Mouse (Mus musculus) heart, embryonic 16.5 days (tissue): ENCODE measurements around the gene Ust. TPM values are rescaled to one million over a fixed set of nuclear protein-coding genes. Genes with fewer than 3 reads are reported as not detected.

ENCODE experiments used
- ATAC-seq: fragments of 200-750 bp; cut with Nextera tagmentation; replicated peaks from 2 replicates; pipeline ENCODE4 v1.8.0; 2017; ENCODE audit warnings: moderate number of reproducible peaks; ENCODE audit not compliant: insufficient read depth, low FRiP score; ENCODE audit errors: extremely low read depth
- H3K27ac ChIP-seq: fragments of 300-500 bp; sonication (generic); 2 replicates; pipeline ENCODE4 v1.5.1; 2014; ENCODE audit warnings: mild to moderate bottlenecking, low read length, control low read depth, moderate library complexity
- H3K27me3 ChIP-seq: fragments of 300-500 bp; sonication (generic); 2 replicates; pipeline ENCODE4 v1.6.1; 2014; ENCODE audit warnings: low read length, mixed read lengths; ENCODE audit not compliant: control insufficient read depth, insufficient read depth
- H3K36me3 ChIP-seq: fragments of 300-500 bp; sonication (generic); 2 replicates; pipeline ENCODE4 v1.6.1; 2014; ENCODE audit not compliant: control insufficient read depth, insufficient read depth
- H3K4me1 ChIP-seq: fragments of 300-500 bp; sonication (generic); 2 replicates; pipeline ENCODE4 v1.6.1; 2014; ENCODE audit warnings: low read length, mixed read lengths; ENCODE audit not compliant: control insufficient read depth, insufficient read depth
- H3K4me2 ChIP-seq: fragments of 300-500 bp; sonication (generic); 2 replicates; pipeline ENCODE4 v1.6.1; 2014; ENCODE audit warnings: low read depth, mild to moderate bottlenecking, control low read depth, low read length
- H3K4me3 ChIP-seq: fragments of 300-500 bp; sonication (generic); 2 replicates; pipeline ENCODE4 v1.5.1; 2014; ENCODE audit warnings: mild to moderate bottlenecking, control low read depth, low read length
- H3K9ac ChIP-seq: fragments of 300-500 bp; sonication (generic); 2 replicates; pipeline ENCODE4 v1.6.1; 2014; ENCODE audit warnings: low read length, control low read depth
- H3K9me3 ChIP-seq: fragments of 300-500 bp; sonication (generic); replicated peaks from 2 replicates; pipeline ENCODE4 v1.6.1; 2016; ENCODE audit warnings: low read length; ENCODE audit not compliant: control insufficient read depth
- WGBS: fragments of 180-500 bp; shearing (Covaris S2); extraction: QIAGEN DNeasy Blood & Tissue Kit; methylation state at CpG from one replicate; pipeline ENCODE4 v1.1.7; 2014; 5-methylcytosine and 5-hydroxymethylcytosine counted together
- polyA plus RNA-seq: library from polyadenylated mRNA; unstranded; fragments of >200 nt; fragmentation: Nextera tagmentation; extraction: Ambion mirVana; gene quantifications from 2 replicates; pipeline ENCODE4 v1.2.1, GENCODE M21; 2015

The Ust gene
- polyA plus RNA-seq, 1 experiment from 2014 or later: 2.1 TPM

- Histone ChIP-seq H3K27me3 (no peaks in the 10 kb centered on the region), H3K27ac (no peak overlapping the region), H3K4me2 (no peak overlapping the region), H3K9ac (no peak overlapping the region), H3K4me1 (peaks cover 3% of the 10 kb centered on the region; the same call in 1 of the 2 replicates), H3K36me3 (no peaks in the 10 kb centered on the region), H3K9me3 (no peaks in the 10 kb centered on the region), H3K4me3 (no peak overlapping the region)
- peak; percentile 45; the same call in 1 of the 2 replicates for ATAC-seq
- 10% methylated on average over 6 of the region's 6 CpGs for WGBS
These were observed 231.3 kb downstream of the Ust start for GRCm38 (mm10) chr10:8287350-8287791.

GRCm38 (mm10) chr10:8283991-8284390, 234.6 kb downstream of the Ust start:
- H3K27me3 ChIP-seq: no peaks in the 10 kb centered on the region
- WGBS: 79% methylated on average over 3 of the region's 3 CpGs
- no peak for ATAC-seq

GRCm38 (mm10) chr10:8277094-8277493, 241.5 kb downstream of the Ust start:
- H3K27me3 ChIP-seq: no peaks in the 10 kb centered on the region
- no peak overlapping the region for H3K4me3 ChIP-seq
- no peak for ATAC-seq
- no peak overlapping the region for H3K27ac ChIP-seq
- no peak overlapping the region for H3K9ac ChIP-seq
- H3K36me3 ChIP-seq: no peaks in the 10 kb centered on the region
- H3K4me2 ChIP-seq: no peak overlapping the region
- 69% methylated on average over 5 of the region's 5 CpGs for WGBS
- H3K4me1 ChIP-seq: no peaks in the 10 kb centered on the region
- H3K9me3 ChIP-seq: no peaks in the 10 kb centered on the region

More at GRCm38 (mm10) chr10:8283991-8284390, 234.6 kb downstream of the Ust start:
- H3K4me1 ChIP-seq: peaks cover 3% of the 10 kb centered on the region; the same call in 1 of the 2 replicates
- H3K4me3 ChIP-seq: no peak overlapping the region
- H3K36me3 ChIP-seq: no peaks in the 10 kb centered on the region
- H3K4me2 ChIP-seq: no peak overlapping the region
- H3K9me3 ChIP-seq: no peaks in the 10 kb centered on the region
- no peak overlapping the region for H3K27ac ChIP-seq
- no peak overlapping the region for H3K9ac ChIP-seq

- Histone ChIP-seq H3K4me1 (no peaks in the 10 kb centered on the region), H3K36me3 (no peaks in the 10 kb centered on the region), H3K9me3 (no peaks in the 10 kb centered on the region), H3K27ac (no peak overlapping the region), H3K4me3 (no peak overlapping the region), H3K4me2 (no peak overlapping the region), H3K9ac (no peak overlapping the region), H3K27me3 (no peaks in the 10 kb centered on the region)
- no peak for ATAC-seq
- WGBS: 85% methylated on average over 4 of the region's 4 CpGs
These were observed 248.9 kb downstream of the Ust start for GRCm38 (mm10) chr10:8269681-8270080.

- Histone ChIP-seq H3K9ac (no peak overlapping the region), H3K4me1 (no peaks in the 10 kb centered on the region), H3K4me2 (no peak overlapping the region), H3K27ac (no peak overlapping the region), H3K9me3 (no peaks in the 10 kb centered on the region), H3K4me3 (no peak overlapping the region), H3K36me3 (no peaks in the 10 kb centered on the region), H3K27me3 (no peaks in the 10 kb centered on the region)
- 33% methylated on average over 4 of the region's 4 CpGs for WGBS
- ATAC-seq: no peak
These were observed 258.9 kb downstream of the Ust start for GRCm38 (mm10) chr10:8259716-8260115.

GRCm38 (mm10) chr10:8250005-8250404, 268.6 kb downstream of the Ust start:
- no peak for ATAC-seq
- no peaks in the 10 kb centered on the region for H3K36me3 ChIP-seq
- H3K9me3 ChIP-seq: no peaks in the 10 kb centered on the region
- WGBS: 68% methylated on average over 3 of the region's 3 CpGs
- H3K4me3 ChIP-seq: no peak overlapping the region
- no peak overlapping the region for H3K9ac ChIP-seq
- no peaks in the 10 kb centered on the region for H3K27me3 ChIP-seq
- no peak overlapping the region for H3K4me2 ChIP-seq
- H3K4me1 ChIP-seq: no peaks in the 10 kb centered on the region
- no peak overlapping the region for H3K27ac ChIP-seq

- Histone ChIP-seq H3K4me1 (peaks cover 9% of the 10 kb centered on the region; the same call in 1 of the 2 replicates), H3K9ac (no peak overlapping the region), H3K4me2 (no peak overlapping the region), H3K27me3 (no peaks in the 10 kb centered on the region), H3K36me3 (no peaks in the 10 kb centered on the region), H3K9me3 (no peaks in the 10 kb centered on the region), H3K27ac (no peak overlapping the region), H3K4me3 (no peak overlapping the region)
- 16% methylated on average over 4 of the region's 4 CpGs for WGBS
- no peak for ATAC-seq
These were observed 276.3 kb downstream of the Ust start for GRCm38 (mm10) chr10:8242336-8242735.

GRCm38 (mm10) chr10:8240703-8241102, 277.9 kb downstream of the Ust start:
- Histone ChIP-seq H3K36me3 (no peaks in the 10 kb centered on the region), H3K9ac (no peak overlapping the region), H3K4me1 (peaks cover 9% of the 10 kb centered on the region; the same call in 1 of the 2 replicates), H3K27ac (no peak overlapping the region), H3K4me2 (no peak overlapping the region), H3K4me3 (no peak overlapping the region), H3K9me3 (no peaks in the 10 kb centered on the region), H3K27me3 (no peaks in the 10 kb centered on the region)
- ATAC-seq: no peak
- 61% methylated on average over 4 of the region's 4 CpGs for WGBS

- ATAC-seq: no peak
These were observed 278.4 kb downstream of the Ust start for GRCm38 (mm10) chr10:8240242-8240641.

More at GRCm38 (mm10) chr10:8240242-8240641, 278.4 kb downstream of the Ust start:
- 4% methylated on average over 3 of the region's 3 CpGs for WGBS
- no peak overlapping the region for H3K27ac ChIP-seq
- no peak overlapping the region for H3K4me2 ChIP-seq
- no peak overlapping the region for H3K9ac ChIP-seq
- no peaks in the 10 kb centered on the region for H3K36me3 ChIP-seq
- H3K4me3 ChIP-seq: no peak overlapping the region
- no peaks in the 10 kb centered on the region for H3K27me3 ChIP-seq
- peaks cover 9% of the 10 kb centered on the region; the same call in 1 of the 2 replicates for H3K4me1 ChIP-seq
- H3K9me3 ChIP-seq: no peaks in the 10 kb centered on the region
